Mouse (Mus musculus) heart, postnatal 0 days (tissue): ENCODE data around the gene Kcnf1.

Experiments used
- CTCF ChIP-seq: IDR thresholded peaks from 2 replicates; pipeline ENCODE4 v1.5.1; 2016; ENCODE audit warnings: antibody characterized with exemption, control low read depth, low read depth
- EP300 ChIP-seq: IDR thresholded peaks from 2 replicates; pipeline ENCODE4 v1.6.1; 2016; ENCODE audit warnings: antibody characterized with exemption, low read depth

DNA sequence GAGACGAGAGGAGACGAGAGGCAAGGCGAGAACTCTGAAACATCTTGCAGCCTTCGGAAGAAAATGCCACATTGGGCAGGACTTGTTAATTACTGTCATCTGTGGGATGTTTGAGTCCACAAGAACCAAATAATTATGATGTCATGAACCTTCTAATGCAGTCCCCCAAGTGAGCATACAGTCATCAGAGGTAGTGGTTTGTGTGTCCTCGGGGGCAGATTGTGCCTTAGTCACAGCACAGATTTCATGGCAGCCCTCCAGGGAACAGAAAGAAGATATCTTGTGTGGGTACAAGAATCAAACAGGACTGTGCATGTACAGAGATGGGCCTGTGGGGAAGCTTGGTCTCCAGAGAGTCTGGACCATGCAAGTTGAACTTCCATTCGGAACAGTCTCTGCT lies 17.5 kb upstream of the Kcnf1 start:
- TF ChIP-seq CTCF: no peak
- TF ChIP-seq EP300: no peak
